Mouse (Mus musculus): ENCODE results near the gene Itgb7.
"Not testable (repeated sequence)": the region's sequence is repeated elsewhere in the genome, so short reads cannot be mapped to it uniquely, and the experiment has no call there.

Gene Itgb7

DNA sequence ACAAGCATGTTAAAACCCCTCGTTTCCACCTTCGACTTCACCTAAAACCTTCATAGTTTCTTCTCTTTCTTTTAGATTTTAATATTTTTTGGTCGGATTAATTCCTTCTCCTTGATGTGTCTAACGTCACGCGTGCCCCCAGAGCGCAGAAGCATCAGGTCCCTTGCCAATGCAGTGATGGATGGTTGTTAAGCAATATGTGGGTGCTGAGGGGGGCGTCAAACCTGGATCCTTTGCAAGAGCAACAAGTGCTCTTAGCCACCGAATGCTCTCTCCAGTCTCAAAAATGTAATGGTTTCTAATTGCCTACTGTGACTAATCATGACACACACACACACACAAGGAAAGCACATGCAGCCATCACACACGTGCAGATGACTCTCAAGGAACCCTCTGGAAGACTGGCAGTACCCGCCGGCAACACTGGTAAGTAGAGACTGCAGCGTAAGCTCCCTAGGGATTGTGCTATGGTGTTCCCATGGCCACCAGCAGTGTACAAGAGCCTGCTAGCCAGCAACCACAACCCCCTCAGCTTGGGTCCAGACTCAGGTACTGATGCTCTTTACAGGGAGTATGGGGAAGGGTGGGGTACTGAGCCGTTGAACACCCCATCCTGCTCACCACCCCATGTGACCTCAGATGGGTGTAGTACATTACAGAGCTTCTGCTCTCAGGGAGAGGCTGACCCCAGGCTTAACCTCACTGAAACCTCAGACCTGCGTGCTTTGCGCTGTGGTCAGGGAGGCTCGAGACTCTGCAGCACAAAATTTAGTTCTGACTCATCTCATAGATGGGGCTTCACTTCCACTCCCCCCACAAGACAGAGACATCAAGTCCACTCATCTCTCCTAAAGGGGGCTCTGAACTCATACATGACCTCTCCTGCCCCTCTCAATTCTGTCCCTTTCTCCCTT lies 1.1 kb downstream of the Itgb7 start:
- DNase-seq (ENCODE audit: extremely low spot score, low read depth, low spot score) = no peak

DNA sequence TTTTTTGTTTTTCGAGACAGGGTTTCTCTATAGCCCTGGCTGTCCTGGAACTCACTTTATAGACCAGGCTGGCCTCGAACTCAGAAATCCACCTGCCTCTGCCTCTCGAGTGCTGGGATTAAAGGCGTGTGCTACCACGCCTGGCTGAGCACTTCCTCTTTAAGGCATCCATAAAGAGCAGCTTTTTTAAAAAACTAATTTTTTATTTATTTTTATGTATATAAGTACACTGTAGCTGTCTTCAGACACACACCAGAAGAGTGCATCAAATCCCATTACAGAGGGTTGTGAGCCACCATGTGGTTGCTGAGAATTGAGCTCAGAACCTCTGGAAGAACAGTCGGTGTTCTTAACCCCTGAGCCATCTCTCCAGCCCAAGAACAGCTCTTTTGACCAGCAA lies 6.1 kb downstream of the Itgb7 start:
- not testable (repeated sequence) for DNase-seq (ENCODE audit: extremely low spot score, low read depth, low spot score)

DNA sequence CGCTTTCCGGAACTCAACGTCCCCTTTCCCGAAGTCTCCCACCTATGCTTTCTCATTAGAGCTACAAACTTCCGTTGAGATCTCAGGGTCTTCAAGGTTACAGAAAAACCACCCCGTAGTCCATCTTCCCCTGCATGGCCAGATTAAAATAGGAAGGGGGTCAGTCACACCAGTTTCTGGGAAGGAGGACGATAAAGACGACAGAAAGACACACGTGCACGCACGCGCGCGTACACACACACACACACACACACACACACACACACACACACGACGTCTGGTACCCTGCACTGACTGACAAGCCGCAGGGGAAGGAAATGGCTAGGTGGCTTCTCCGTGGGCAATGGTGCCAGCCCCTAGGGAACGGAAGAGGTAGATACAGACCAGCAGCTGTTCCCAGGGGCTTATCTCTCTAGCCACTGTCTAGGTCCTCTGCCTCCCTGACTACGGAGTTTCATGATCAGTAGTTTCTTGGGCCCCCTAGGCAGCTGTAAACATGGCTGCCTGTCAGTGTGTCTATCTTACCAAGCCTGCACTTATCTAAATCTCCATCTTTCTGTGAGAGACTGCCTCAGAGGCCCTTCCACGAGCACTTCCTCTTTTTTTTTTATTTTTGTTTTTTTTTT lies 6.6 kb downstream of the Itgb7 start:
- no peak for DNase-seq (ENCODE audit: extremely low spot score, low read depth, low spot score)

DNA sequence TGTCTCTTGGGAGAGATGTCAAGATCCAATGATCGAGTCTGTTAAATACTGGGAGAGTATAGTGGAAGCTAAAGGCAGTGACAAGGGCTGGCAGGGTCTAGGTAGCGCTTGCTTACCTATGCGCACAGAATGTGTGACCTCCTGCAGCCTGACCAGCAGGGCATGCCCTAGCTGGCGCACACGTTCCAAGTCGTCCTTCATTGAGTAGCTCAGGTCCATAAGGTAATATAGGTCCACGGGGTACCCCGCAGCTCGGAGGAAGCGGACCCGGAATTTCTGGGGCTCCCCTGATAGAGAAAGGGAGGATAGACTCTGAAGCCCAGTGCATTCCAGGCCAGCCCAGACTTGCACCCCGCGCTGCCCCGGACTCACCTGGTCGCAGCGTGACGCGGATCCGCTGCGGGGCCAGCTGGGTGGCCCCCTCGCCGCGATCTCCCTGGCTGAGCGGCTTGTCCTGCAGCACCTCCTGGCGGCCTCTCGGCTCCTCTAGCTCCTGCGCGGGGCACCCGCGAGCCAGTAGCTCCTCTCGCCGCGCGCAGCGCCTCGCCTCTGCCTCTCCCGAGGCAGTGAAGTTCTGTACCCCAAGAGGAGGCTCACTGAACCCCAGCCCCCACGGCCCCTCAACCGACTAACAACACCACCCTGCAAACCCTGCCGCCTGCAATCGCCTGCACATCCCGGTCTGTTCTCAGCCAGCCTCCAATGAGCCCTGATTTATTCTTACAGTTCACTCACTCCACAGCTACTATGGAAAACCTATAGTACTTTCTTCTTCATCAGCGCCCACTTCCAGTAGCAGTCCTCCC lies 7.4 kb downstream of the Itgb7 start:
- DNase-seq (ENCODE audit: extremely low spot score, low read depth, low spot score) = no peak

DNA sequence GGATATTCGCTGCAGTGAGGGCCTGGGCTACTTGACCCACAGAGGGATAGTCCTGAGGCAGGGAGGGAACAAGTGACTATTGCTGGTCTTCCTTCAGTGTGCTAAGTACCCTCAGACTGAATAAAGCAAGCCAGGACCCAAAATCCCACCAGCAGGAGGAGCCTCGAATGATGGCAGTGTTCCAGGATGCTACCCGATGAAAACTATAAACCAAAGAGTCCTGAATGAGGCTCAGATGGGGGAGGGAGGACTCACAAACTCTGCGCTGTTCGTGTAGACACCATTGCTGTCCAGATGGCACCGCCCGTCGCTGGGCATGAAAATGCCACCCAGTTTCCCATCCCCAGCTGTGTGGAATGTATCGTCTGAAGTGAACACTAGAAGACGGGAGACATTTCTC lies 9.4 kb downstream of the Itgb7 start:
- DNase-seq (ENCODE audit: extremely low spot score, low read depth, low spot score) = no peak

DNA sequence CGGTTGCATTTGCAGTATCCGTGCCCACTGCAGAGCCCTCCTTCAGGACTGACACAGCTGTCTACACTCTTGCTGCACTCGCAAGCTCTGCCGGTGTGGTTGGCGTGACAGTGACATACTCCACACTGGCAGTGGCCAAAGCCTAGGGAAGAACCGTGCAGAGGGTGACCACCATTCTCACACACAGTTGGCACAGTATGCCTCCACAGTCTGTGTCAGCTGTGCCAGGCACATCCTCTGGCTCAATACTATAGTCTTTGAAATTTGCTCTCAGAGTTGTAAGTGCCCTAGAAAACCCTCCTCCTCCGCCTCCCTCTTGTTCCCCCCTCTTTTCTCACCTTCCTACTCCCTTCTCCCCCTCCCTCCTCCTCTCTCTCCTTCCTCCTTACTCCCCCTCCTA lies 14.4 kb downstream of the Itgb7 start:
- no peak for DNase-seq (ENCODE audit: extremely low spot score, low read depth, low spot score)

DNA sequence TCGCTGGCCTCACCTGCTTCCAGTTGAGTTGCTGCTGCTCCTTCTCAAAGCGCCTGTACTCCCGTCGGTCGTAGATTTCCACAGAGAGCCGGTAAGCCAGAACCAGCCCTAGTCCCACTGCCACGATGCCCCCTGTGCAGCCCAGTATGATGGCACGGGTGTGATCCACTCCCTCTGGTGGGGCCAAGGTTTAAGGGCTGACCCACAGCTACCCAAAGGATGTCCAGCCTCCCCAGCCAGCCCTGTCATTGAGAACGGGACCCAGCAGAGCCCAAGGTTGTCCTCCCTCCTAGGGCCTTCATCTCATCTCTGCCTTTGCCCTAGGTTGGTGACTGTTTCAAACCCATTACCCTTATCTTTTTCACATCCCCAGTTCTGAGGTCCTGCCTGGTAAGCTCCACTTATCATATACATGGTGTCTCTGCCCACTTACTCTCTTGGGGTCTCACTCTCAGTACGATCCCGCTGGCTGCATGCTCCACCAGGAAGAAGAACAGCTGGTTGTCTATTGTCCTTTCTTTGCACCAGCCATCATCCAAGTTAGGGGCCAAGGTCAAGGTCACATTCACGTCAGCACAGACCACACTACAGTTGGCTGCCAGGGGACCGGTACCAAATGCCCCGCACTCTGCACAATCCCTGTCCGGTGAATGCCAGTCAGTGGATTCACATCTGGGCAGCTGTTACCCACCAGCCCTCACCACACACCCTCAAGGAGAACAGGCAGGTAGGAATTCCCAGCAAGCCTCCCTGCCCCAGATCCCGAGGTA lies 15.1 kb downstream of the Itgb7 start:
- DNase-seq (ENCODE audit: extremely low spot score, low read depth, low spot score) = no peak

DNA sequence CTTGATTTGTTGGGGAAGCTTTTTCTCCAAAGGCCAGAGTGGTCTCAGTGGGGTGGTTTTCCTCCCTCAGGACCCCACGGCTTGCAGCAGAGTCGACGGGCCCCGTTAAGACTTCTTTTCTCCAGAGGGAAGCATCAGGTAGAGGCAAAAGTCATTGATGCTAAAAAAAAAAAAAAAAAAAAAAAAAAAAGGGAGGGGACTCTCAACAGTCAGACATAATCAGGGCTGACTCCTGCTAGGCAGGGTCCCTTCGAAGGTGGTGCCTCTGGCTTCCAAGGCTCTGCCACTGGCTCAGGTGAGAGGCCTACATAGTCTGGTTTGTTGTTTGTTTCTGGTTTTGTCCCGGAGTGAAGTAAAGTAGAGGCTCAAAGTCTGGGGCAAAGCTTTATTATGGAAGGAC lies 16.1 kb downstream of the Itgb7 start:
- no peak for DNase-seq (ENCODE audit: extremely low spot score, low read depth, low spot score)

DNA sequence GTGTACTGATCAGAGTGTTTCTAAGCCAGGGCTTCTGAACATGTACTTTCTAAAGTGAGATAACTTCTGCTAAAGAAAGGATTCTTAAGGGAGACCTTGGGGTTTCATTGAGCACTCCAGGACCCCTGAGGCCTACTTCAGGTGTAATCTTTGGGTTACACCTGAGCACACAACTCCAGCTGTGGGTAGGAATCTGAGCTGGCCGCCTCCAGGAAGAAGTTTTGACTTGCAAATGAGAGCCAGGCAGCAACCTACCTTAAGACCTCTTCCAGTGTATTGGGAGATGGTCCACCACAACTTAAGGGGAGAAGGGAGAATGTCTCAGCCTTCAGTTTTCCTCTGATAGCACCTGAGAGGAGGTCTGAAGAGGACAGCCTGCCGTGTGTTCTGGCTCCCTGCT lies 17.6 kb downstream of the Itgb7 start:
- DNase-seq (ENCODE audit: extremely low spot score, low read depth, low spot score) = no peak

DNA sequence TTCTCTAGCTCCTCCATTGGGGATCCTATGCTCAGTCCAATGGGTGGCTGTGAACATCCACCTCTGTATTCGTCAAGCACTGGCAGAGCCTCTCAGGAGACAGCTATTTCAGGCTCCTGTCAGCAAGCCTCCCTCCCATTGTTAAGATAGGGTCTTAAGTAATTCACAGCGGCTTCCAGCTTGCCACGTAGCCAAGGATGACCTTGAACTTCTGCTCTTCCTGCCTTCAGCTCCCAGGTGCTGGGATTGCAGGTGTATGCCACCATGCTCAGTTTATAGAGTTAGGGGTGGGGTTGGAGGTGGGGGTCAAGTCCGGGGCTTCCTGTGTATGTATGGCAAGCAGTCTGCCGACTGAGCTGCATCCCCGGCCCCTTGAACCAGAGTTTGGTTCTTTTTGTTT lies 19.8 kb downstream of the Itgb7 start:
- DNase-seq (ENCODE audit: extremely low spot score, low read depth, low spot score) = no peak

DNA sequence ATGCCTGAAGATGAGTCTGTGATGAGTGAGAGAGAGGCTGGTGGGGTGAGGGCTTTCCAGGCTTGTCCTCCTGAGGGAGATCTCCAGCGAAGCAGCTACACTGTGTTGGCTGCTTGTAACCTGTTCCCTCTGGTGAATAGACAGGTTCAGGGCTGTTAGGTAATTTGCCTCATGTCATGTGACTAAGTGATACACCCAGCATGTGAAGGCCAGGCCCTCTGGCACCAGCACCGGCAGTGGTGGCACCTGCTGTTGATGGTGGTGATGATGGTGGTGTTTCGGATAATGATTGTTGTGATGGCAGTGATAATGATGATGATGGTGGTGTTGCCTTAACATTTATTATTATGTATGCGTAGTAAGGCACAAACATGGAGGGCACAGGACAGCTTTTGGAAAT lies 20.9 kb downstream of the Itgb7 start:
- DNase-seq (ENCODE audit: extremely low spot score, low read depth, low spot score) = no peak

DNA sequence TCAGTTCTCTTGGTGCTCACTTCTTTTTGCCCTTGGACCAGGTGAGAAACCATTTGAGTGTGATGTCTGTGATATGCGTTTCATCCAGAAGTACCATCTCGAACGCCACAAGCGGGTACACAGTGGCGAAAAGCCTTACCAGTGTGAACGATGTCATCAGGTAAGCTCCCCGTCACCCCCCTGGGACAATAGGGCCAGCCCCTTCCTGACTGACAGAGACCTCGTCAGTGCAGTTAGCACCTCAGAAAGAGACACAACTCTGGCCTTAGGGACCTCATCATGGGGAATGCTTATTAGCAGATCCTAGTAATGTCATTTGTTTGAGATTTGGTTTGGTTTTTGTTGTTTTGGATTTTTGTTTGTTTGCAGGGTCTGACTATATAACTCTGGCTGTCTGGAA lies 22.6 kb downstream of the Itgb7 start:
- no peak for DNase-seq (ENCODE audit: extremely low spot score, low read depth, low spot score)

DNA sequence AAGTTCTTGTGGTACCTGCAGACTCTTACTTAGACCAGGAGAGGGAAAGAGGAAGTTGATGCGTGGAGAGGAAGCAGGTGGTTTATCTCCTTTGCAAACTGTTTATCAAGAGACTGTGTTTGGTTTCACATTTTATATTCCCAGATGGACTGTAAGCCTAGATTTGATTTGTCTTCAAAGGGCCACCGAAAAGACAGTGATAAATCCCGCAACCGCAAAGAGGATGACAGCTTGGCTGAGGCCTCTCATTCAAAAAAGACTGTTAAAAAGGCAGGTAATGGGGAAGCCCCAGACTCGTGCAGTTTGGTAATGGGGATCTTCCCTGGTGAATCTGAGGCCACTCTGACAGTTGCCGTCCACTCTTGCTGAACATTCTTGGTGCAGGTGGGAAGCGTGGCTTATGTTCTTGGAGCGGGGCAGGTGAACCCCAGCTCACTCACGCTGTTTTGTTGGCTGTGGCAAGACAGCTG lies 23.6 kb downstream of the Itgb7 start:
- DNase-seq (ENCODE audit: extremely low spot score, low read depth, low spot score) = no peak

DNA sequence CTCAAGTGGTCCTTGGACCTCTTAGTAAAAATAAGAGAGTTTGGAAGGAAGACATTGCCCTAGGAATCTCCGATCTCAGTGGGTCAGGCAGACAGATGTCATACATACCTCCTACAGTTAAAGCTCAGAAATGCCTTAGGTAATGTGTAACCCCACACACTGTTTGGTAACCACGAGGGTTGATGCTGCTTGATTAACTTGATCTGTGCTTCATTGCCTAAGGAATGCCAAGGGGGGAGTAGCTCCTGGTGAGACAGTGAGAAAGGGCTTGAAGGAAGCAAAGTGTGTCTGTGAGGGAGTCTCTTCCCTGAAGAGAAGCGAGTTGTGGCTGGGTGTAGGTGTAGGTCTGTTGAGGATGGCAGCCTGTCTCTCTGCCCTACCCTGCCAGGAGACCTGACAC lies 24.4 kb downstream of the Itgb7 start:
- DNase-seq (ENCODE audit: extremely low spot score, low read depth, low spot score) = no peak

DNA sequence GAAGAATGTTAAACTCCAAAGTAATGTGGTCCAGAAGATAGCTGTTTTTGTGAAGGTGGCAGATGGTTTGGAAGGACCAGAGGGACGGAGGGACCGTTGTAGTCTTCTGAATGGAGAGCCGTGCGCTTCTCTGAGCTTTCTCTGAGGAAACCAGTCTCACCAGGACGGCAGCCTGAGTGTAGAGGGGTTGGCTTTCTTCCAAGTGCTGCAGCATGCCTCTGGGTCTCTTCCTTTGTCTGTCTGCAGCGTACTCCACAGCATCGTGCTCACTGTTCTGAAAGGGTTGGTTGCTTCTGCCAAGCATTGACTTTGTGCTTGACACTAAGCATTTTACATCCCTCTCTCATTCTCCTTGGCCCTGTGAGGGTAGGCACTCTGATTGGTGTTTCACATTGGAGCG lies 26.0 kb downstream of the Itgb7 start:
- DNase-seq (ENCODE audit: extremely low spot score, low read depth, low spot score) = no peak

DNA sequence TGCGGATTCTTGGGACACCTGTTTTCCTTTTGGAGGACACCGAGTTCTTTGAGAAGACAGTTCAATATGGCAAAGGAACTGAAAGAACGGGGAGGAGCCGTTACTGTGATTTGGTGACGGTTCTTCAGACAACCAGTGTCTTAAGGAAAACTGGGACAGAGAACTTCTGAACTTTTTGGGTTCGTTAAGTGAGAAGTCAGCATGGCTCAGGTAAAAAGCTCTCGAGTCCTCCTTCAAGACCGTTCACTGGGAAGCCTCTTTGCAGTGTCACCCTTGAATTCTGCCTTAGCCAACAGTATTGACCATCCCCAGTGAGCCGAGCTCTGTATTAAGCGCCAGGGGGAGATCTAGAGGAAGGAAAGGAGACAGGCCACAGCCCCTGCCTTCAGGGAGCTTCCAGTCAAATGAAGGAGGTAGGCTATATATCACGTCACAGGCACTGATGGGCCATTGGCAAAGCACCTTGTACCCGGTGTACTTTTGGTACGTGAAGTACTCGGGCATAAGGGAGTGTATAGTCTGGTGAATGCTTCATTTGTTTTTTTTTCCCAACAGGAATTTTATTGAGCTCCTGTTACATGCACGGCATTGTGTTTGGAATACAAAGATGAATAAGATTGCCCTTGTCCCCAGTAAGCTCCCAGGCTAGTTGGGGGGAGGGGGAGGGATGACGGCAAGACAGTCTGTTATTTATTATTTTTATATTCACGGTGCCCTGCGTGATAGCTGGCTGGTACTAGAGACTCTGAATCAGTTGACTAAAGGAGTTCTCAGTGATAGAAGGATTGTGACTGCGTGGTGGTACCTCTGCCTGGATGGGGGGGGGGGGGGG lies 26.9 kb downstream of the Itgb7 start, which contains the start of gene Csad:
Gene Csad, minus strand, starts transcription at position 51 of the 832 bp plus-strand sequence.
- DNase-seq (ENCODE audit: extremely low spot score, low read depth, low spot score) = no peak

DNA sequence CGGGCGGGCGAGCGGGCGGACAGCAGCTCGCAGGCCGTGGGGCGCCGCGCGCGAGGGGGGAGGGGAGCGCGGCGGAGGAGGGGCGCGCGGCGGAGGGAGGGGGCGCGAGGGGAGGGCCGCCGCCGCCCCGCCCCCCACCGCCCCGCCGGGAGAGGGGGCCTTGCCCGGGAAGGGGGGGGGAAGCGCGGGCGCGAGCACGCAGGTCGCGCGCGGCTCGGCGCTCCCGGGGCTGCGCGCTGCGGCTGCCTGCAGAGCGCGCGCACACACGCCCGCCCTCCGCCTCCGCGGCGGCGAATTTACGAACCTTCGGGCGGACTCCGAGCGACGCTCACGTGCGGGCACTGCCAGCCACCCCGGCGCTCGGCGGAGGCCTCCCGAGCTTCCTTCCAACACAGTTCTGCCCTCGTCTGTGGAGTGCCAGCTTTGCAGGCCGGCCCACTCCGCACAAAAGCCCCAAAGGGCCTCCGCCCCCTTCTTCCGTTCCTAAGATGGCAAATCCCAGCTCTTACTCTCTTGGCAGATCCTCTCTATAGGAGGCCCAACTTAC lies 27.8 kb downstream of the Itgb7 start:
- no peak for DNase-seq (ENCODE audit: extremely low spot score, low read depth, low spot score)

DNA sequence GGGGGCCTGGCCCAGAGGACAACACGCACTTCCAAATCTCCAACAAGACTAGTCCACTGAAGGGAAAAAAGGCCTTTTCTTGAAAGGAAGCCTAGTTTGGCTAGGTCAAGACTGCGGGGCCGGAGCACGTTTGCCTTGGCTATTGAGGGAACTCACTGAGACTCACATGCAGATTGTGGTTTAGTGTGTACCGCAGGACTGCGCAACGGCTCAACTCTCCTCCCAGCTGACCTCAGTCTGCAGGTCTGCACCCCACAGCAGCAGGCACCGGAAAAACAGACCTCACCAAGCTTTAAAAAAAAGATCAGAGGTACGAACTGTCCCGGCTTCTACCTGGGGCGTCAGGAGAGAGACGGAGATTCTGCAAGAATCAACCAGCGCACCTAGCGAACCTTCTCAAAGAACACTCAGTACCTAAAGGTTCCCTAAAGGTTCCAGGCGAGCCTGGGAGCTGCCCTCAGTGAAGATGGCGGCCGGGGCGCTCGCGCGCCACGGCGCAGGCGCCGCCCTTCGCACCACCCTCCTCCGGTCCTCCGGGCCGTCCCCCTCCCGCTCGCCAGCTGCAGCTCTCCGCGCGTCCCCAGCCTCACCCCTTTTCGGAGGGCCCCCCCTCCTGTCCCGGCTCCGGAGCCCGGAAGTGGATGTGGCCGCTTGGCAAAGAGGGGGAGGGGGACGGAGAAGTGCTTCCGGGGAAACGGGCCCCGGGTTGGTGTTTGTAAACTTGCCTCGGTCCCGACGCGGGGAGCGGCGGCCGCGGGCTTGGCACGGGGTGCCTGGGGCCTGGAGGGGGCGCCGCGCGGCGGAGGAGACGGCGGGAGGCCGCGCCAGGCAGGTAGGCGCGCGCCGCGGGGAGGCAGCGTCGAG lies 28.5 kb downstream of the Itgb7 start, which contains the start of gene Zfp740:
Gene Zfp740, plus strand, starts transcription at position 279 of the 864 bp plus-strand sequence.
- DNase-seq (ENCODE audit: extremely low spot score, low read depth, low spot score) = peak; percentile 82

DNA sequence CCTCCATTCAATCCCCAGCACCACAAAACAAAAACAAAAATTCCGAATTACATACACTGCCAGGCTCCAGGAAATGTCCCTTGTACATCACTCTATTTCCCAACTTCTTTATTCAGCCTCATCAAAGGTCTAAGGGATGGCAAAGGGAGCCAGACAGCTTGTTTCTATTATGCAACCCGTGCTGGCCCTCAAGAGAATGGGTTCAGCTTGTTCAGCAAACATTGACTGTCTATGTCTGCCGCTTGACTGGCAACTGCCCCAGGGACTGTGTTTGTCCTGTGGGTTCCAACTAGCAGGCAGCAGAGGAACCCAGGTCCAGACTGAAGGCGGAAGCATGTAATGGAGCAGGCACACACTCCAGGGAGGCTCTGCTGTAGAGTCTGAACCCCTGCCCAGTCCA lies 32.9 kb downstream of the Itgb7 start:
- DNase-seq (ENCODE audit: extremely low spot score, low read depth, low spot score) = no peak

All from hindlimb bud, embryonic 11.5 days (tissue).